Comparison of ENCODE assay signal across 38 mouse cellular contexts in genomic region chr15:80565106-80565665, GRCm38 (mm10). TPM values are rescaled to one million over a fixed set of nuclear protein-coding genes. Genes with fewer than 3 reads are reported as not detected.
A peak's percentile ranks its signal among the peaks of the same experiment; 100 is the strongest.
DNase-seq lines count a peak whose midpoint lies in the region; ATAC-seq and TF ChIP-seq lines count a peak whose summit lies in the region.
"Had no signal": no experiment of that assay in that cellular context is flagged by ENCODE, and none has a peak within 500 bp of the region (broad histone marks: within the 10 kb centered on the region; RNA-seq: fewer than 3 reads in every experiment).

Enthd1 (minus strand) TSS chr15:80565156.

- H3K4me1 ChIP-seq in testis, adult 2 months (ENCODE audit: control insufficient read depth, insufficient read depth, low read length), result peaks cover 8% of the 10 kb centered on the region
- no peaks in the 10 kb centered on the region for H3K4me1 ChIP-seq in neural tube, embryonic 15.5 days
- H3K4me1 ChIP-seq: forebrain, embryonic 15.5 days; hindbrain, embryonic 13.5 days; limb, embryonic 12.5 days; liver, embryonic 15.5 days; neural tube, embryonic 12.5 days had no signal

- H3K36me3 ChIP-seq in testis, adult 2 months (ENCODE audit: control insufficient read depth, insufficient read depth, low read length), result no peaks in the 10 kb centered on the region
- H3K36me3 ChIP-seq in macrophage (ENCODE audit: inconsistent target), result no peaks in the 10 kb centered on the region
- H3K36me3 ChIP-seq in neural tube, embryonic 15.5 days, result no peaks in the 10 kb centered on the region
- H3K36me3 ChIP-seq: embryonic facial prominence, embryonic 10.5 days; embryonic facial prominence, embryonic 15.5 days; forebrain, embryonic 15.5 days; hindbrain, embryonic 13.5 days; limb, embryonic 12.5 days; liver, embryonic 15.5 days; midbrain, embryonic 15.5 days; neural tube, embryonic 12.5 days had no signal

- no peak for ATAC-seq in neural tube, embryonic 15.5 days (ENCODE audit: low FRiP score)
- ATAC-seq: CD4-positive, CD25-positive, alpha-beta regulatory T cell, adult 4 months; forebrain, embryonic 15.5 days; midbrain, embryonic 15.5 days had no signal

- WGBS in macrophage (ENCODE audit: missing documents), result 90% methylated on average over 19 of the region's 19 CpGs
- WGBS in neural tube, embryonic 15.5 days, result 83% methylated on average over 19 of the region's 19 CpGs

- peak; percentile 49; the same call in 1 of the 2 replicates for TF ChIP-seq POLR2A in testis, adult 2 months (IDR thresholded peaks at IDR 0.05; ENCODE audit: control insufficient read depth, low read depth, low read length)

- no peak within 1 kb of the TSS for H3K9ac ChIP-seq in neural tube, embryonic 15.5 days (replicated peaks)
- H3K9ac ChIP-seq: embryonic facial prominence, embryonic 15.5 days; forebrain, embryonic 15.5 days; hindbrain, embryonic 13.5 days; limb, embryonic 12.5 days; liver, embryonic 15.5 days; lung, embryonic 14.5 days; midbrain, embryonic 15.5 days; neural tube, embryonic 12.5 days had no signal

- H3K79me2 ChIP-seq in macrophage (ENCODE audit: inconsistent target), result no peaks in the 10 kb centered on the region

- peak within 1 kb of the TSS; percentile 18; the same call in 1 of the 2 replicates for H3K27ac ChIP-seq in testis, adult 2 months (ENCODE audit: control insufficient read depth, insufficient read depth, low read depth, low read length)
- H3K27ac ChIP-seq in macrophage, result peak within 1 kb of the TSS; percentile 30
- no peak within 1 kb of the TSS for H3K27ac ChIP-seq in neural tube, embryonic 15.5 days (replicated peaks)
- H3K27ac ChIP-seq: embryonic facial prominence, embryonic 10.5 days; embryonic facial prominence, embryonic 15.5 days; forebrain, embryonic 15.5 days; gastrocnemius, adult 2 months; hindbrain, embryonic 13.5 days; layer of hippocampus, adult 2 months; left cerebral cortex, adult 2 months; limb, embryonic 12.5 days; liver, embryonic 15.5 days; midbrain, embryonic 15.5 days; neural tube, embryonic 12.5 days had no signal

- no peaks in the 10 kb centered on the region for H3K27me3 ChIP-seq in testis, adult 2 months (ENCODE audit: control insufficient read depth, insufficient read depth, low read length)
- no peaks in the 10 kb centered on the region for H3K27me3 ChIP-seq in neural tube, embryonic 15.5 days (replicated peaks)
- H3K27me3 ChIP-seq: embryonic facial prominence, embryonic 15.5 days; forebrain, embryonic 15.5 days; hindbrain, embryonic 13.5 days; midbrain, embryonic 15.5 days; neural tube, embryonic 12.5 days had no signal

- DNase-seq in heart, adult 11 months, result peak; percentile 66
- no peak for DNase-seq in heart, postnatal 4 days
- DNase-seq in testis, postnatal 10 days (ENCODE audit: low spot score), result no peak
- no peak for DNase-seq in right cerebral cortex, postnatal 4 days
- DNase-seq: adrenal gland, postnatal 10 days; cerebellum, adult 8-10 months; cerebellum, postnatal 25 days; gastrocnemius, adult 2 months; heart, postnatal 36 days; kidney, adult 2 months; kidney, postnatal 36 days; lung, embryonic 14.5 days; lung, postnatal 14 days; right cerebral cortex, postnatal 25 days; spleen, adult 18-20 months; thymus, postnatal 4 days had no signal

- H3K9me3 ChIP-seq in neural tube, embryonic 15.5 days (replicated peaks), result no peaks in the 10 kb centered on the region
- H3K9me3 ChIP-seq: embryonic facial prominence, embryonic 10.5 days; embryonic facial prominence, embryonic 15.5 days; forebrain, embryonic 15.5 days; hindbrain, embryonic 13.5 days; limb, embryonic 12.5 days; liver, embryonic 15.5 days; megakaryocyte, embryonic 14.5 days; midbrain, embryonic 15.5 days; neural tube, embryonic 12.5 days had no signal

- H3K4me3 ChIP-seq in testis, adult 2 months (ENCODE audit: control insufficient read depth, low read depth, low read length), result peak within 1 kb of the TSS; percentile 87
- H3K4me3 ChIP-seq in macrophage (ENCODE audit: inconsistent target), result no peak within 1 kb of the TSS
- no peak within 1 kb of the TSS for H3K4me3 ChIP-seq in neural tube, embryonic 15.5 days (replicated peaks)
- H3K4me3 ChIP-seq: embryonic facial prominence, embryonic 10.5 days; embryonic facial prominence, embryonic 15.5 days; forebrain, embryonic 15.5 days; gastrocnemius, adult 2 months; hindbrain, embryonic 13.5 days; layer of hippocampus, adult 2 months; left cerebral cortex, adult 2 months; limb, embryonic 12.5 days; liver, embryonic 15.5 days; megakaryocyte, embryonic 14.5 days; midbrain, embryonic 15.5 days; neural tube, embryonic 12.5 days had no signal

- no peak within 1 kb of the TSS for H3K4me2 ChIP-seq in neural tube, embryonic 15.5 days
- H3K4me2 ChIP-seq: embryonic facial prominence, embryonic 15.5 days; forebrain, embryonic 15.5 days; hindbrain, embryonic 13.5 days; limb, embryonic 12.5 days; liver, embryonic 15.5 days; lung, embryonic 14.5 days; midbrain, embryonic 15.5 days; neural tube, embryonic 12.5 days had no signal

- no peak for TF ChIP-seq CTCF in testis, adult 2 months (IDR thresholded peaks at IDR 0.05; ENCODE audit: control insufficient read depth, insufficient read depth, insufficient replicate concordance, low read depth, low read length)

RNA-seq across cellular contexts. Expression of gene Enthd1, which starts in this region (rescaled TPM):
- not detected for total RNA-seq in heart, postnatal 4 days (2021)
- 29.0 and 30.6 TPM in 2 replicates for polyA plus RNA-seq in testis, adult 2 months (2012; rRNA removed)
- under 1 TPM in 1 of 26 experiments, not detected in 25; 0.21 TPM for total RNA-seq in macrophage (2018; cell fraction: chromatin; rRNA removed)
- under 1 TPM in 11 of 26 experiments, not detected in 15; 0.05 to 0.17 (median 0.09) TPM for total RNA-seq in macrophage (2018; cell fraction: cytosol; rRNA removed)
- under 1 TPM in 3 of 26 experiments, not detected in 23; 0.27 to 0.36 (median 0.28) TPM for total RNA-seq in macrophage (2018; cell fraction: nucleus; rRNA removed)
- polyA plus RNA-seq in macrophage (2018), result not detected in 3 replicates
- 0.08 TPM in 1 of 2 replicates, not detected in the other for polyA plus RNA-seq in neural tube, embryonic 15.5 days (2015; fragmentation: Nextera tagmentation; extraction: Ambion mirVana)
- total RNA-seq: adrenal gland, postnatal 10 days; gastrocnemius, adult 2 months; gastrocnemius, postnatal 4 days; heart, postnatal 36 days; layer of hippocampus, adult 2 months; layer of hippocampus, postnatal 14 days; left cerebral cortex, adult 2 months; left cerebral cortex, postnatal 25 days; liver, adult 2 months had no signal
- polyA plus RNA-seq: embryonic facial prominence, embryonic 10.5 days; embryonic facial prominence, embryonic 15.5 days; forebrain, embryonic 15.5 days; heart, embryonic 16.5 days; hindbrain, embryonic 13.5 days; kidney, adult 2 months; kidney, embryonic 16.5 days; limb, embryonic 12.5 days; liver, adult 2 months; liver, embryonic 15.5 days; lung, embryonic 14.5 days; midbrain, embryonic 15.5 days; neural tube, embryonic 12.5 days; stomach, embryonic 16.5 days had no signal

Comparison
In these comparisons a context has a peak if more than half of its experiments do, and no peak if none do; other contexts are left out.
1. RNA of gene Enthd1 (polyA plus RNA-seq): 29.0 to 30.6 TPM in testis, adult 2 months; not detected in macrophage and 0.08 TPM in neural tube, embryonic 15.5 days; every median in the first group is over 10 times any median in the second.